Comparison of ENCODE assay signal across 22 mouse cellular contexts in the genomic region with DNA sequence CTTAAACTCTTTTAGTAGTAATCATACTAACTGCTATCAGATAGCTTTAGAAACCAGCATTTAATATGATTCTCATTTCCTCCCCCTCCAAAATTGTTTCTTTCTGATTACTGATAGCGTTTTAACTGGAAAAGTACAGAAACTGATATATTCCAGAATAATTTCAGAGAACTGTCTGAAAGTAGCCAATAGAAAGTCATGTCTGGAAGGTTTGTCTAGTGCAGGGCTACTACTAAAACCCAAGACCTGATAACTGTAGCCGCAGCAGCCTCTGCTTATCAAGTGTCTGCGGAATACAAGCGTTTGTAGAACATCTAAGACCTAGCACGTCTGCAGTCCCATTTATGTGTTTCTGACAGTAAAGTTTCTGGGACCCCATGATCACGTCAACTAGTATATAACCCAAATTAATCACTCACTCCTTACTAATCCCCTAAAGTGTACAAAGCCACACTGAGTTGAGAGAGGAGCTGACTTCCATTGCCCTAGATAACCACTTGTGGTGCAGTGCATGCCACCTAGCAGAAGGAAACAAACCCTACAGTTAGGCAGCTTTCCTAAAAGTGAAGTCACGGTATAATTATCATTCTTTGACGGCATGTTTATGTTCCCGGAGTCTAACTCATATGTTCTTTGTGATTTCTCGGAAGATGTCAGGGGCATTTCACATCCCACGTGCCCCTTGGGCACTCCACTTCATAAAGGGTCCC.
DNase-seq lines count a peak whose midpoint lies in the region; ATAC-seq and TF ChIP-seq lines count a peak whose summit lies in the region.
"Had no signal": no experiment of that assay in that cellular context is flagged by ENCODE, and none has a peak within 500 bp of the region (broad histone marks: within the 10 kb centered on the region; RNA-seq: fewer than 3 reads in every experiment).

No protein-coding gene starts in this region.

- no peaks in the 10 kb centered on the region for H3K4me1 ChIP-seq in liver, embryonic 11.5 days (replicated peaks; ENCODE audit: control insufficient read depth, insufficient read depth, low read length)
- H3K4me1 ChIP-seq in liver, embryonic 12.5 days = no peaks in the 10 kb centered on the region
- H3K4me1 ChIP-seq in liver, embryonic 15.5 days (replicated peaks) = no peaks in the 10 kb centered on the region
- no peaks in the 10 kb centered on the region for H3K4me1 ChIP-seq in midbrain, embryonic 14.5 days (ENCODE audit: control insufficient read depth, insufficient read depth, low read length)
- H3K4me1 ChIP-seq in cerebellum, adult 2 months (ENCODE audit: control insufficient read depth, insufficient read depth, low read length) = no peaks in the 10 kb centered on the region
- H3K4me1 ChIP-seq: embryonic facial prominence, embryonic 15.5 days; forebrain, embryonic 12.5 days; heart, embryonic 15.5 days had no signal

- H3K27me3 ChIP-seq in liver, embryonic 11.5 days (replicated peaks; ENCODE audit: control insufficient read depth, insufficient read depth, low read length) = no peaks in the 10 kb centered on the region
- H3K27me3 ChIP-seq in liver, embryonic 12.5 days (replicated peaks) = no peaks in the 10 kb centered on the region
- H3K27me3 ChIP-seq in liver, embryonic 15.5 days = no peaks in the 10 kb centered on the region
- no peaks in the 10 kb centered on the region for H3K27me3 ChIP-seq in midbrain, embryonic 14.5 days (ENCODE audit: control insufficient read depth, insufficient read depth, low read length)
- no peaks in the 10 kb centered on the region for H3K27me3 ChIP-seq in cerebellum, adult 2 months (ENCODE audit: control insufficient read depth, insufficient read depth, low read length)
- H3K27me3 ChIP-seq: embryonic facial prominence, embryonic 15.5 days; forebrain, embryonic 12.5 days; heart, embryonic 15.5 days had no signal

- WGBS in liver, embryonic 11.5 days = 77% methylated on average over 11 of the region's 11 CpGs
- 69% methylated on average over 11 of the region's 11 CpGs for WGBS in liver, embryonic 12.5 days (ENCODE audit: insufficient replicate concordance)
- WGBS in liver, embryonic 15.5 days (ENCODE audit: insufficient replicate concordance) = 55% methylated on average over 11 of the region's 11 CpGs
- 89% methylated on average over 11 of the region's 11 CpGs for WGBS in midbrain, embryonic 14.5 days
- WGBS in cerebellum, adult 2 months = 90% methylated on average over 11 of the region's 11 CpGs

- peak; percentile 68 for ATAC-seq in liver, embryonic 11.5 days (replicated peaks; ENCODE audit: low FRiP score)
- ATAC-seq in liver, embryonic 12.5 days = no peak
- ATAC-seq in liver, embryonic 15.5 days (ENCODE audit: insufficient read depth) = 0 out of 2 replicates have a peak, but pooled peaks have one; percentile 22
- peak; percentile 76 for ATAC-seq in megakaryocyte-erythroid progenitor cell, adult 5-6 weeks (replicated peaks; ENCODE audit: low FRiP score, low TSS enrichment, poor library complexity, severe bottlenecking)
- ATAC-seq in midbrain, embryonic 14.5 days (ENCODE audit: low FRiP score, low TSS enrichment) = no peak
- ATAC-seq: forebrain, embryonic 16.5 days had no signal

- no peak for DNase-seq in liver, embryonic 11.5 days (ENCODE audit: low spot score)
- DNase-seq in c-Kit-positive CD71-positive TER-119-positive erythroid progenitor cells, embryonic 14.5 days (ENCODE audit: low spot score) = peak; percentile 39
- no peak for DNase-seq in left cerebral cortex, adult 8-10 months (ENCODE audit: low spot score in 2 of 2)
- no peak for DNase-seq in midbrain, embryonic 14.5 days
- DNase-seq in cerebellum, adult 2 months = no peak
- DNase-seq: adrenal gland, adult 2 months; adrenal gland, postnatal 25 days; cerebellum, adult 11-12 months; cerebellum, adult 9-11 months; cerebellum, postnatal 36 days; gastrocnemius, postnatal 14 days; heart, adult 2 months; heart, postnatal 14 days had no signal

- no peak overlapping the region for H3K4me2 ChIP-seq in liver, embryonic 11.5 days
- H3K4me2 ChIP-seq in liver, embryonic 12.5 days = no peak overlapping the region
- H3K4me2 ChIP-seq in liver, embryonic 15.5 days = no peak overlapping the region
- no peak overlapping the region for H3K4me2 ChIP-seq in midbrain, embryonic 14.5 days (ENCODE audit: low read length)
- H3K4me2 ChIP-seq: embryonic facial prominence, embryonic 15.5 days; forebrain, embryonic 12.5 days; heart, embryonic 11.5 days; heart, embryonic 15.5 days; hindbrain, embryonic 14.5 days had no signal

- no peak for TF ChIP-seq CTCF in cerebellum, adult 2 months (IDR thresholded peaks at IDR 0.05; ENCODE audit: borderline replicate concordance, insufficient read depth, low read depth, low read length)

- no peaks in the 10 kb centered on the region for H3K9me3 ChIP-seq in liver, embryonic 11.5 days (ENCODE audit: control insufficient read depth, low read length)
- no peaks in the 10 kb centered on the region for H3K9me3 ChIP-seq in liver, embryonic 12.5 days (replicated peaks)
- H3K9me3 ChIP-seq in liver, embryonic 15.5 days (replicated peaks) = no peaks in the 10 kb centered on the region
- no peaks in the 10 kb centered on the region for H3K9me3 ChIP-seq in midbrain, embryonic 14.5 days (ENCODE audit: control insufficient read depth, low read length)
- H3K9me3 ChIP-seq: embryonic facial prominence, embryonic 15.5 days; forebrain, embryonic 12.5 days; heart, embryonic 15.5 days had no signal

- peaks cover 4% of the 10 kb centered on the region; the same call in 1 of the 2 replicates for H3K36me3 ChIP-seq in liver, embryonic 11.5 days (ENCODE audit: control insufficient read depth, insufficient read depth, low read length)
- H3K36me3 ChIP-seq in liver, embryonic 12.5 days = peaks cover 11% of the 10 kb centered on the region
- no peaks in the 10 kb centered on the region for H3K36me3 ChIP-seq in liver, embryonic 15.5 days (replicated peaks)
- H3K36me3 ChIP-seq in midbrain, embryonic 14.5 days (ENCODE audit: control insufficient read depth, insufficient read depth, low read length) = peaks cover 8% of the 10 kb centered on the region; the same call in 1 of the 2 replicates
- H3K36me3 ChIP-seq: embryonic facial prominence, embryonic 15.5 days; heart, embryonic 15.5 days had no signal

- no peak overlapping the region for H3K9ac ChIP-seq in liver, embryonic 11.5 days (ENCODE audit: low read depth, low read length)
- no peak overlapping the region for H3K9ac ChIP-seq in liver, embryonic 12.5 days
- no peak overlapping the region for H3K9ac ChIP-seq in liver, embryonic 15.5 days
- no peak overlapping the region for H3K9ac ChIP-seq in midbrain, embryonic 14.5 days (replicated peaks; ENCODE audit: low read length)
- H3K9ac ChIP-seq: embryonic facial prominence, embryonic 15.5 days; forebrain, embryonic 12.5 days; heart, embryonic 15.5 days; hindbrain, embryonic 14.5 days had no signal

- H3K27ac ChIP-seq in liver, embryonic 11.5 days (ENCODE audit: low read depth, low read length) = no peak overlapping the region
- H3K27ac ChIP-seq in liver, embryonic 12.5 days = no peak overlapping the region
- H3K27ac ChIP-seq in liver, embryonic 15.5 days (replicated peaks) = no peak overlapping the region
- H3K27ac ChIP-seq in midbrain, embryonic 14.5 days (replicated peaks; ENCODE audit: low read depth, low read length) = no peak overlapping the region
- H3K27ac ChIP-seq in cerebellum, adult 2 months (ENCODE audit: insufficient read depth, low read length) = no peak overlapping the region
- H3K27ac ChIP-seq: embryonic facial prominence, embryonic 15.5 days; forebrain, embryonic 12.5 days; heart, adult 2 months; heart, embryonic 15.5 days; hindbrain, embryonic 14.5 days had no signal

- H3K4me3 ChIP-seq in liver, embryonic 11.5 days (ENCODE audit: low read depth, low read length) = no peak overlapping the region
- no peak overlapping the region for H3K4me3 ChIP-seq in liver, embryonic 12.5 days
- H3K4me3 ChIP-seq in liver, embryonic 15.5 days (replicated peaks) = no peak overlapping the region
- H3K4me3 ChIP-seq in midbrain, embryonic 14.5 days (replicated peaks; ENCODE audit: low read depth, low read length) = no peak overlapping the region
- H3K4me3 ChIP-seq in cerebellum, adult 2 months (replicated peaks; ENCODE audit: insufficient read depth, low read depth, low read length) = no peak overlapping the region
- H3K4me3 ChIP-seq: embryonic facial prominence, embryonic 15.5 days; forebrain, embryonic 12.5 days; heart, adult 2 months; heart, embryonic 15.5 days had no signal

- TF ChIP-seq POLR2A in cerebellum, adult 2 months (IDR thresholded peaks at IDR 0.05; ENCODE audit: borderline replicate concordance, insufficient read depth, low read length) = no peak

Comparison
In these comparisons a context has a peak if more than half of its experiments do, and no peak if none do; other contexts are left out.
1. ATAC-seq: peak in liver, embryonic 11.5 days (single experiment), liver, embryonic 15.5 days (single experiment) and megakaryocyte-erythroid progenitor cell, adult 5-6 weeks (single experiment); none in liver, embryonic 12.5 days (single experiment) and midbrain, embryonic 14.5 days (single experiment).